Mouse (Mus musculus) right cerebral cortex, postnatal 10 days (tissue): Measurements from ENCODE around the gene Sh2d6.
A peak's percentile ranks its signal among the peaks of the same experiment; 100 is the strongest.
"Not testable (repeated sequence)": the region's sequence is repeated elsewhere in the genome, so short reads cannot be mapped to it uniquely, and the experiment has no call there.

Experiments
- DNase-seq, 2 experiments: peaks; one replicate each; pipeline ENCODE4 v3.0.0; 2021; ENCODE audit warnings: low spot score in 2 of 2

The Sh2d6 gene

DNA sequence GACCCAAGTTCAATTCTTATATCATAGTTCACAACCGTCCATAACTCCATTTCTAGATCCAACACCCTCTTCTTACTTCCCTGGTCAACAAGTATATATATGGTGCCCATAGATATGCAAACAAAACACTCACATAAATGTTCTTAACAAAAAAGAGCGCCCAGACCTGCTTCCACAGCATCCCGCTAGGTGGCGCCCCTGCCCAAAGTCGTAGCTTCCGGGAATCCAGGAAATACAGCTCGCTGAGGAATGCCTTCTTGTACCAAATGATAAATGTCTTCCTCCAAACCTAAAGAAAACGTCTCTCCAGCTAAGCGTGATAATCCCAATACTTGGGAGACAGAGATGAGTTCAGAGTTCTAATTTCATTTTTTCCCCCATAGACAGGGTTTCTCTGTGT is 13.7 kb upstream of the Sh2d6 start:
- peak; percentile 77 to 88 for DNase-seq

GRCm38 (mm10) chr6:72534035-72534809 is 12.7 kb upstream of the Sh2d6 start:
- DNase-seq, result peak; percentile 86 to 87

DNA sequence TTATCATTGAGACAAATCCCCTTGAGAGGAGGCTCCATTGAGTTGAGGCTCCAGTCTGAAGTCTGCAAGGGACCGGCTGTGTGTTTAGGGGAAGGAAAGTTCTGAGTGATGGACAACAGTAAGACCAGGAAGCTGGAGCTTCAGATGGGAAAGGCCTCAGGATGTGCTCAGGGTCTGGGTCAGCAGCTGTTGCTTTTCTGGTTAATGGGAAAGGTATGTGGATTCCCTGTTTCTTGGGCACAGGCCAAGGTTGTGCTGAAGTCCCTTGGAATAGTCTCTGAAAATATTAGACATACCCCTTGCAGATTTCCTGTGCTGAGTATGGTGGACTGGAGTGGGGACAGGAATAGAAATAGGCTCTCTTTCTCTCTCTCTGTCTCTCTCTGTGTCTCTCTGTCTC is 12.0 kb upstream of the Sh2d6 start:
- not testable (repeated sequence) for DNase-seq

DNA sequence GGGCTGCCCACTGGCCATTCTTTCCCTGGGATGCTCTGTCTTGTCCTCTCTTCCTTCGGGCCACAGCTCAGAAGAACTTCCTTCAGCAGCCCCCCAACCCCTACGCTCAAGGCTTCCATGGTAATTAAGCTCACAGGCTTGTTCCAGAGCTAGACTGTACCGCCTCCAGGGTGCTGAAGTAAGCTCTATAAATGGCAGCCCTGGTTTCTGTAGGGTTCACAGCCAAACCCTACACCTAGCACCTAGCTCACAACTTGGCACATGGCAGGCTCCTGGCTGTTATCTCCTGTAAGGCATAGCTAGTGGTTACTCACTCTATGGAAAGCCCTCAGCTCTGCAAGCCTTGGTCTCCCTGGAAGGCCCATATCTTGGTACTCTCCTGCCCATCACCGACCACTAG is 11.1 kb upstream of the Sh2d6 start:
- peak in 1 of 2 experiments; percentile 32 for DNase-seq

DNA sequence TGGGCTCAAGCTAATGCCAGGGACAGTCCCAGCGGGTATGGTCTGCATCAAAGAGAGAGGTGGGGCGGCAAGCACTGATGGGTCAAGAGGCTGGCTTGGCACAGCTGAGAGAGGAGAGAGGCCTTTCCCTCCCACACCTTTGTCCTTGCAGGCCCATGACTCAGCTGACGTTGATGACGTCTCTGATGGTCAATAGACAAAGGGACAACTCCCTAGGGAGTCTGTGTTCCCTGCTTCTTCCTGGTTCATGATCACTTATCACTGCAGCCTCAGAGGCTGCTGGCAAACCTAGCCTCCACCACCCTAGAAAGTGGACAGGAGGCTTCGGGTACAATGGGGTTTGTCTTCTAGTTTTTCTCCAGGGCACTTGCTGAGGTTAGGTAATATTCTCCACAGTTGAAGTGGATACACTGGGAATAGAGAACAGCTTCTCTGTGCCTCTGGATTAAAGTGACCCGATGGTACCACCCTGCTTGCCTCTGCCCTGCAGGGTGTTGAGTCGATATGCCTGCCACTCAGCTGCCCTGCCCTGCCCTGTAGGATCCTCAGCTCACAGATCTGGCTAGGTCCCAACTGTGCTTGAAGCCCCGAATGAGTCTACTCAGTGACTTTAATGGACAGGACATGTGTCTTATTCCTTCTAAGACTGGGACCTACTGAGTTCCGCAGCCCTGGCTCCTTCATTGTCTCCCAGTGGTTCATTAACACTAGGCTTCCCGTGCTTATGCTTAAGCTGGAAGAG is 7.1 kb upstream of the Sh2d6 start:
- DNase-seq, result no peak

GRCm38 (mm10) chr6:72527070-72527469 is 5.6 kb upstream of the Sh2d6 start:
- no peak for DNase-seq

GRCm38 (mm10) chr6:72524160-72524559 is 2.7 kb upstream of the Sh2d6 start:
- DNase-seq, result no peak

DNA sequence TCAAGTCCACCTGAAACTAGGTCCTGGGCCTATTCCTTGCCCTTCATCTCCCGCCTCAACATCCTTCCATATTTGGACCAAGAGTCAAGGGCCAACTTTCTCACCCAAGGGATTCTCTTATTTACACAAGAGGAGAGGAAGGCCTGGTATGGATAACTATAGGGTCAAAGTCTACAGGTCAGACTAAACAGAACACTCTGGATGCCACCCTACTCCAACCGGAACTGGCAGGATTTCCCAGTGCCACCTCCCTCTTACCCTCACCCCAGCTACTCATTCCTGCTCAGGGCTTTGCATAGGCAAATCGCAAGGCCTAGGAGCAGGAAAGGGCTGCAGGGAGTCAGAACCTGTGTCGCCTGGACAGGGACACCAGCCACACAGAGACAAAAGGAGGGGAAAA is 1.7 kb upstream of the Sh2d6 start:
- no peak for DNase-seq

DNA sequence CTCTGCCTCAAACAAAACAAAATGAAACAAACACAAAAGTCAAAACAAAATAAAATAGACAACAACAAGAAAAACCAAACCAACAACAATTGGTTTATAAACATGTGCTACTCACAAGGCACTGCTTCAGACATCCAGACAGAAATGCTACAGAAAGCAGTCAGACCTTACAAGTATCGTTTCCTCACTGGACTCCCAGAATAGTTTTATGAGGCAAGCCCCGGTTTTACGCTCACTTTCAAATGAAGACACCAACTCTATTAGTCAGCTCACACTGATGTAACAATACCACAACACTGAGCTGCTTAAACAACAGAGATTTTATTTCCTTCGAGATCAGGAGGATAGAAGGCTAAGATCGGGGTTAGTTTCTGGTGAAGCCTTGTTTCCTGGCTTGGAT is 781 bp upstream of the Sh2d6 start:
- DNase-seq, result no peak

DNA sequence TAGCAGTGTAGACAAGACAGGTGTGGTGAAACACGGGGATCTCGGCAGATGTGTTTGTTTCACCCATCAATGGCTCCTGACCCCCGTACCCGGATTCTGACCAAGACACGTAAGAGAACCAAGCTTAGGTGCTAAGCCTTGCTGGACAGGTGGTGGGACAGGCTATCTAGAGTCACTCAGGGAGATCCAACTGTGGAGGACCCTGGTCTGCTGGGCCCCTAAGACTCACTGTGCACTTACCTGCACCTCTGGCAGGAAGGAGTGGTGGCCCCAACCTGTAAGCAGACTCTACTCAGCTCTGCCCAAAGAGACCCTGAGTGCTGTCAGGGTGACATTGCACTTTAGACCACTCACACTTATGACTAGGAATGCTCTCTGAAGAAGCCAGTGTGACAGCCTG is 603 bp downstream of the Sh2d6 start:
- peak in 1 of 2 experiments; percentile 25 for DNase-seq

DNA sequence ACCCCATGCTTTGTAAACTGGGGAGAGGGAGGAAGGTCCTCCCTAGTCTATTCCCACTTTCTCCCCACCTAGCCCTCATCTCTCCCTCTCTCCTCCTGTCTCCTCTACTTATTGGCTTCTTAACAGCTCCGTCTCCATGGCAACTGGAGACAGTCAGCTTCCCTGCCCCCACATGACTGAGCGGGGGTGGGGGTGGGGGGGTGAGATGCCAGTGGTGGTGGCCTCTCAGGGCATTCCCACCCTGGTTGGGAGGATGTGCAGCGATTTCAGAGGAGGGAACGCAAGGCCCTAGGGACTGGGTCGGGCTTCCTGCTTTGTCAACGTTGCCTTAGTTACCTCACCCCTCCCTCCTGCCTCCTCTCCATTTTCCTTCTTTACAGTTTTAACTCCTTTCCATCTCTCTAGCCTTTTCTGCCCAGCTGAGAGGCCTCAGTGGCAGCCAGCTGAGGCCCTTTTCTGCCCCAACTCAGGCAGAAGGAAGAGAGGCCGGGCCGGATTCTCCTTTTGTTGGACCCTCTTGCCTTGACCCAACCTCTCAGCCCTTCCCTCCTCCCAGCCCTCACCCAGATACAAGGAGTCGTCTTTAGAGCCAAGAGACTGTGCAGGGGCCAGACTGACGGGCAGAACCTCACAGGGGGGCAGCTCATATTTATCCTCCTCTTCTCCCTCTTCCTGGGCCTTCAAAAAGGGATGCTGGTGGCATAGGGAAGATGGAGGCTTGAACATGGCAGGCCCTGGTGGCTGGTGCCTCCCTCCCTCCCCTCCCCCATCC is 1.4 kb downstream of the Sh2d6 start:
- DNase-seq, result peak; percentile 84 to 89

- DNase-seq, result peak in 1 of 2 experiments; percentile 28
Measured at GRCm38 (mm10) chr6:72519303-72519702, 2.2 kb downstream of the Sh2d6 start.

- peak in 1 of 2 experiments; percentile 28 for DNase-seq
Measured at GRCm38 (mm10) chr6:72518842-72519241, 2.7 kb downstream of the Sh2d6 start.

- no peak for DNase-seq
Measured at GRCm38 (mm10) chr6:72515644-72516043, 5.9 kb downstream of the Sh2d6 start.

- no peak for DNase-seq
Measured at GRCm38 (mm10) chr6:72513071-72513440, 8.5 kb downstream of the Sh2d6 start.

DNA sequence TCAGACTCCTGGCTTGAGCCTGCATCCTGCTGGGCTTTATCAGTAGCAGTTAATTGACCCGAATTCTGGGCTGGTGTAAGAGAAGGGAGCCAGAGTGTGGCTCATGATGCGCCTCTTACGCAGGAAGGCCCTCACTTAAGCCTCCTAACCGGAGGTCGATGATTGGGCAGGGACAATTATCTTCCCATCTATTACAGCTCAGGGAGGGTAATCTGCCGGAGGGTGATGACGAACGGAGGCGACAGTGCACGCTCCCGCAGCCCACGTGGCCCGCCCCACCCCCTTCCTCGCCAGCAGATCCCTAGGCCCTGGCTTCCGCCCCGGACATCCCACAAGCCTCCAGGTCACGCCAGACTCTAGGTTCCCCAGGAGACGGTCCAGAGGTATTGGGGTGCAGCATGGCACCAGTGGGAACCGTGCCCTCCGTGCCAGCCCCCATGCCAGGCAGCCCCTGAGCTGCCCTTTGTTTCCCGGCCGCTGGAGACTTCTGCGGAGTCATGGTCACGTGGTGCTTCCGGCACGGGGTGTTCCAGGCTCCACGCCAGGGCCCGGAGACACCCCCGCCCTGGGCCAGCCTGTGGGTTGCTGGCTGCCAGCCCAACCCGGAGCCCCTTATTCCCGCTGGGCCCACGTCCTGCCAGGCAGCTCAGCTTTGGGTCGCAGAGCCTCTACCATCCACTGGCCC is 9.0 kb downstream of the Sh2d6 start:
- DNase-seq, result peak; percentile 93

DNA sequence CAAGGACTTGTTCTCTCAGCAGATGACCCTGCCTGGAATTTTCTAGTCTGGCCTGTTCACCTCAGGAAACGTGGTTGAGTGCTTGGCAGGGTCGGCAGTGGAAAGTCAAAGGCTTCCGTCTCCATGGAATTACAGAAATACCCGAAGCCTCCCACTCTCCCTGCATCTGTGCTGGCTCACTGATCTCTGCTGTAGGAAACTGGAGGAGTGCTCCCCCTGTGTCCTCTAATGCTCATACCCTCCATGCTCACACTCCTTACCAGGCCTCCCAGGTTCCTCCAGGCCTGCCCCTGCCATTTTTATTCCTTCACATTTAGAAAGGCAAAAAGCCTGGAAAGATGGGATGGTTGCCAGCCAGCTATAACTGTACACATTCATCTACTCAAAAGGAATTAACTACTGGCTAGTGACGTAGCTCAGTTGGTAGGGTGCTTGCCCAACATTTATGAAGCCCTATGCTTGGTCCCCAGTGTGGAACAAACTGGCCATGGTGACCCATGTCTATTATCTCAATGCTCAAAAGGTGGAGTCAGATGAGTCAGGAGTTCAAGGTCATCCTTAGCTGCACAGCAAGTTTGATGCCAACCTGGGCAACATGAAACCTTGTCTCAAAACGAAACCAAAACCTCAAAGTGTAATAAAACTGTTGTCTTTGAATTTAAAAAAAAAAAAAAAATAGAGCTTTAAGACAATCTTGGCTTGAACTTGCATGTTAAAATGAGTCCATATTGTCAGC is 10.7 kb downstream of the Sh2d6 start:
- DNase-seq, result peak in 1 of 2 experiments; percentile 55

- DNase-seq, result no peak
Measured at GRCm38 (mm10) chr6:72509872-72510435, 11.6 kb downstream of the Sh2d6 start.

- no peak for DNase-seq
Measured at GRCm38 (mm10) chr6:72508596-72508995, 12.9 kb downstream of the Sh2d6 start.

DNA sequence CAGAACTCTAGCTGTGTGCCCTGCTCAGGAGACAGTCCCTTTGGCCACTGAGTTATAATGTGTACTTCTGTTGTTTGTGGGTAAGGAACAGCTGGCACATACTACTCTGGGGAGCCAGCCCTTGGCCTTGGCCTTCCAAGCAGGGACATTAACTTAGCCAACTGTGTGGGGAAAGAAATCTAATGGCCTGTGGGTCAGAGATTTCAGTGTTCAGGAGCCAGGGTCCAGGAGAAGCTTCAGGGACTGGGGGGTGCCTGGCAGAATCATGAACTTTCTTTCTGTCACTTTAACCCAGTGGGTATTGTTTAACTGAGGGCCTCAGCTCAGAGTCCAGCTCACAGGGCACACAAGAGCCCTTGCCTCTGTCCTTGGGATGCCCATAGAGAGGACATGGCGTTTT is 15.4 kb downstream of the Sh2d6 start:
- DNase-seq, result no peak

GRCm38 (mm10) chr6:72503939-72504338 is 17.6 kb downstream of the Sh2d6 start:
- DNase-seq, result no peak
